Mouse (Mus musculus): ENCODE measurements at regions not wholly inside any gene's neighbourhood (a gene's known extent, or its start where the extent isn't known, plus 50 kb on each side); places are given as distances from the start of the nearest gene placed in this dataset.
"Not testable (repeated sequence)": the region's sequence is repeated elsewhere in the genome, so short reads cannot be mapped to it uniquely, and the experiment has no call there.

DNA sequence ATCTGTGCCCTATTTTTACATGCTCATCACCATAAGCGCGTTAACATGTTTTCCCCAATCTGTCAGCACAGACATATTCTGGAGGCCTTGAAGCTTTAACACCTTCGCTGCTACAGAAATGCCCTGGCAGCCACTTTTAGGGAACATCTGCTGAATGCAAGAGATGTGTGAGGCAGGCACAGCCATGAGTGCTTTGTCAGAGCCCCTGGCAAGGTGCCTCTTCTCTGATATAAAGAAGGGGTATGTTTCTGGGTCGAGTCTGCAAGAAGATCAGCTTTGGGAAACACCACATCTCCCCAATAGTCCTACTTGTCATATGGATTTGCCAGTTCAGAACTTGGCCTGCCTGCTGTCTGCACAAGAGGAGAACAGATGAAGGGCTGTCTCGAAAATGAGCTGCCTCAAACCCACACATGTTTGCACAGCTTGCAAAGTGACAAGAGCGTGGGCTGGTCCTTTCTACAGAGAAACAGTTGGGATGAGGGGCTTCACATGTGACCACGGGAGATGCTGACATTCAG lies 1263.3 kb upstream of the Klhl29 start:
- DNase-seq (ENCODE audit: low spot score) (peak; percentile 96), ATAC-seq (peak; percentile 95)
- H3K36me3 ChIP-seq (ENCODE audit: control insufficient read depth, insufficient read depth, low read length): no peaks in the 10 kb centered on the region
- H3K4me2 ChIP-seq (ENCODE audit: low read length): no peak overlapping the region
- H3K27ac ChIP-seq (ENCODE audit: low read depth, low read length): peak overlapping the region; percentile 78
- no peak overlapping the region for H3K9ac ChIP-seq (ENCODE audit: low read length)
- no peak overlapping the region for H3K4me3 ChIP-seq (ENCODE audit: low read depth, low read length)
- WGBS: 57% methylated on average over 7 of the region's 7 CpGs
- no peaks in the 10 kb centered on the region for H3K27me3 ChIP-seq (replicated peaks; ENCODE audit: control insufficient read depth, insufficient read depth, low read length)
- no peaks in the 10 kb centered on the region for H3K9me3 ChIP-seq (replicated peaks; ENCODE audit: control insufficient read depth, low read length)
- no peaks in the 10 kb centered on the region for H3K4me1 ChIP-seq (ENCODE audit: control insufficient read depth, insufficient read depth, low read length)

GRCm38 (mm10) chr12:6637771-6638305 lies 1262.4 kb upstream of the Klhl29 start:
- Histone ChIP-seq H3K4me3 (ENCODE audit: low read depth, low read length) (no peak overlapping the region), H3K4me2 (ENCODE audit: low read length) (no peak overlapping the region), H3K4me1 (ENCODE audit: control insufficient read depth, insufficient read depth, low read length) (no peaks in the 10 kb centered on the region), H3K27me3 (replicated peaks; ENCODE audit: control insufficient read depth, insufficient read depth, low read length) (no peaks in the 10 kb centered on the region), H3K36me3 (ENCODE audit: control insufficient read depth, insufficient read depth, low read length) (no peaks in the 10 kb centered on the region), H3K9me3 (replicated peaks; ENCODE audit: control insufficient read depth, low read length) (no peaks in the 10 kb centered on the region), H3K27ac (ENCODE audit: low read depth, low read length) (peak overlapping the region; percentile 4; the same call in 1 of the 2 replicates), H3K9ac (ENCODE audit: low read length) (no peak overlapping the region)
- 47% methylated on average over 4 of the region's 4 CpGs for WGBS
- peak; percentile 74 for DNase-seq (ENCODE audit: low spot score)
- ATAC-seq: 0 out of 2 replicates have a peak, but pooled peaks have one; percentile 40

- DNase-seq (ENCODE audit: low spot score) (peak; percentile 84), ATAC-seq (peak; percentile 87)
- no peaks in the 10 kb centered on the region for H3K27me3 ChIP-seq (replicated peaks; ENCODE audit: control insufficient read depth, insufficient read depth, low read length)
- no peak overlapping the region for H3K9ac ChIP-seq (ENCODE audit: low read length)
- H3K9me3 ChIP-seq (replicated peaks; ENCODE audit: control insufficient read depth, low read length): no peaks in the 10 kb centered on the region
- H3K4me2 ChIP-seq (ENCODE audit: low read length): no peak overlapping the region
- no peaks in the 10 kb centered on the region for H3K36me3 ChIP-seq (ENCODE audit: control insufficient read depth, insufficient read depth, low read length)
- WGBS: 3% methylated on average over 1 of the region's 1 CpGs
- H3K4me3 ChIP-seq (ENCODE audit: low read depth, low read length): no peak overlapping the region
- 0 out of 2 replicates have a peak overlapping the region, but pooled peaks have one; percentile 9 for H3K27ac ChIP-seq (ENCODE audit: low read depth, low read length)
- H3K4me1 ChIP-seq (ENCODE audit: control insufficient read depth, insufficient read depth, low read length): peaks cover 14% of the 10 kb centered on the region; the same call in 1 of the 2 replicates
Observed at GRCm38 (mm10) chr12:6622575-6623146, 1247.2 kb upstream of the Klhl29 start.

DNA sequence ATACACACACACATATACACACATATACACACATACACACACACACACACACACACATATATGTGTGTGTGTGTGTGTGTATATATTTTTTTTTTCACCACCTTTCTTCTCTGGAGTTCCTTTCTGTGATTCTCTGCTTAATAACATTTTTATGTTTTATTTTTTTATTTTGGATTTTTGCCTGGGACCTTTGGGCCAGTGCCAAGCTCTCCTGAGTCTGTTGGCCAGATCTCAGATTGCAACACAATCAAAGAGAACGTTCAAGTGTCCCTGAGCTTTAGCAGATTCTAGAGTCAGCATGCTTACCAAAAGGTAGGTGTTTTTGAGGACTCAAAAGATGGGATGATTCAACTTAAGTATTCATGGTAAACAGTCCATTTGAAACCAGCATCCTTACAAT lies 1225.6 kb upstream of the Klhl29 start:
- H3K27me3 ChIP-seq (replicated peaks; ENCODE audit: control insufficient read depth, insufficient read depth, low read length): no peaks in the 10 kb centered on the region
- H3K4me3 ChIP-seq (ENCODE audit: low read depth, low read length): no peak overlapping the region
- DNase-seq (ENCODE audit: low spot score): no peak
- no peaks in the 10 kb centered on the region for H3K9me3 ChIP-seq (replicated peaks; ENCODE audit: control insufficient read depth, low read length)
- no peak for ATAC-seq
- no peak overlapping the region for H3K4me2 ChIP-seq (ENCODE audit: low read length)
- H3K27ac ChIP-seq (ENCODE audit: low read depth, low read length): no peak overlapping the region
- 48% methylated on average over 1 of the region's 1 CpGs for WGBS
- no peaks in the 10 kb centered on the region for H3K36me3 ChIP-seq (ENCODE audit: control insufficient read depth, insufficient read depth, low read length)
- no peaks in the 10 kb centered on the region for H3K4me1 ChIP-seq (ENCODE audit: control insufficient read depth, insufficient read depth, low read length)
- no peak overlapping the region for H3K9ac ChIP-seq (ENCODE audit: low read length)

- not testable (repeated sequence) for H3K27me3 ChIP-seq (replicated peaks; ENCODE audit: control insufficient read depth, insufficient read depth, low read length); H3K9ac ChIP-seq (ENCODE audit: low read length); H3K36me3 ChIP-seq (ENCODE audit: control insufficient read depth, insufficient read depth, low read length); H3K4me3 ChIP-seq (ENCODE audit: low read depth, low read length); H3K27ac ChIP-seq (ENCODE audit: low read depth, low read length); ATAC-seq; H3K9me3 ChIP-seq (replicated peaks; ENCODE audit: control insufficient read depth, low read length); H3K4me2 ChIP-seq (ENCODE audit: low read length); H3K4me1 ChIP-seq (ENCODE audit: control insufficient read depth, insufficient read depth, low read length); DNase-seq (ENCODE audit: low spot score)
- 34% methylated on average over 3 of the region's 3 CpGs for WGBS
Observed at GRCm38 (mm10) chr12:6595484-6595883, 1220.0 kb upstream of the Klhl29 start.

- DNase-seq (ENCODE audit: low spot score): no peak
- no peak for ATAC-seq
- H3K4me1 ChIP-seq (ENCODE audit: control insufficient read depth, insufficient read depth, low read length): peaks cover 3% of the 10 kb centered on the region; the same call in 1 of the 2 replicates
- no peak overlapping the region for H3K4me2 ChIP-seq (ENCODE audit: low read length)
- H3K27me3 ChIP-seq (replicated peaks; ENCODE audit: control insufficient read depth, insufficient read depth, low read length): no peaks in the 10 kb centered on the region
- H3K4me3 ChIP-seq (ENCODE audit: low read depth, low read length): no peak overlapping the region
- no peak overlapping the region for H3K9ac ChIP-seq (ENCODE audit: low read length)
- no peaks in the 10 kb centered on the region for H3K36me3 ChIP-seq (ENCODE audit: control insufficient read depth, insufficient read depth, low read length)
- no peaks in the 10 kb centered on the region for H3K9me3 ChIP-seq (replicated peaks; ENCODE audit: control insufficient read depth, low read length)
- WGBS: 75% methylated on average over 2 of the region's 2 CpGs
- no peak overlapping the region for H3K27ac ChIP-seq (ENCODE audit: low read depth, low read length)
Observed at GRCm38 (mm10) chr12:6590231-6590630, 1214.7 kb upstream of the Klhl29 start.

GRCm38 (mm10) chr12:6588031-6588701 lies 1212.7 kb upstream of the Klhl29 start:
- Histone ChIP-seq H3K9ac (ENCODE audit: low read length) (no peak overlapping the region), H3K4me3 (ENCODE audit: low read depth, low read length) (no peak overlapping the region), H3K36me3 (ENCODE audit: control insufficient read depth, insufficient read depth, low read length) (no peaks in the 10 kb centered on the region), H3K9me3 (replicated peaks; ENCODE audit: control insufficient read depth, low read length) (no peaks in the 10 kb centered on the region), H3K27me3 (replicated peaks; ENCODE audit: control insufficient read depth, insufficient read depth, low read length) (no peaks in the 10 kb centered on the region), H3K27ac (ENCODE audit: low read depth, low read length) (peak overlapping the region; percentile 34; the same call in 1 of the 2 replicates), H3K4me1 (ENCODE audit: control insufficient read depth, insufficient read depth, low read length) (peaks cover 3% of the 10 kb centered on the region; the same call in 1 of the 2 replicates), H3K4me2 (ENCODE audit: low read length) (no peak overlapping the region)
- ATAC-seq (peak; percentile 77; the same call in 1 of the 2 replicates), DNase-seq (ENCODE audit: low spot score) (peak; percentile 58)
- WGBS: 12% methylated on average over 12 of the region's 12 CpGs

GRCm38 (mm10) chr12:6580195-6580594 lies 1204.7 kb upstream of the Klhl29 start:
- Histone ChIP-seq H3K9me3 (replicated peaks; ENCODE audit: control insufficient read depth, low read length) (no peaks in the 10 kb centered on the region), H3K9ac (ENCODE audit: low read length) (no peak overlapping the region), H3K27me3 (replicated peaks; ENCODE audit: control insufficient read depth, insufficient read depth, low read length) (no peaks in the 10 kb centered on the region), H3K4me2 (ENCODE audit: low read length) (no peak overlapping the region), H3K4me3 (ENCODE audit: low read depth, low read length) (no peak overlapping the region), H3K4me1 (ENCODE audit: control insufficient read depth, insufficient read depth, low read length) (no peaks in the 10 kb centered on the region), H3K27ac (ENCODE audit: low read depth, low read length) (no peak overlapping the region), H3K36me3 (ENCODE audit: control insufficient read depth, insufficient read depth, low read length) (no peaks in the 10 kb centered on the region)
- DNase-seq (ENCODE audit: low spot score) (no peak), ATAC-seq (no peak)

GRCm38 (mm10) chr12:6576866-6577360 lies 1201.4 kb upstream of the Klhl29 start:
- Histone ChIP-seq H3K36me3 (ENCODE audit: control insufficient read depth, insufficient read depth, low read length) (no peaks in the 10 kb centered on the region), H3K27ac (ENCODE audit: low read depth, low read length) (no peak overlapping the region), H3K4me3 (ENCODE audit: low read depth, low read length) (no peak overlapping the region), H3K4me1 (ENCODE audit: control insufficient read depth, insufficient read depth, low read length) (no peaks in the 10 kb centered on the region), H3K9ac (ENCODE audit: low read length) (no peak overlapping the region), H3K4me2 (ENCODE audit: low read length) (no peak overlapping the region), H3K9me3 (replicated peaks; ENCODE audit: control insufficient read depth, low read length) (no peaks in the 10 kb centered on the region), H3K27me3 (replicated peaks; ENCODE audit: control insufficient read depth, insufficient read depth, low read length) (no peaks in the 10 kb centered on the region)
- DNase-seq (ENCODE audit: low spot score) (peak; percentile 33), ATAC-seq (no peak)
- WGBS: 69% methylated on average over 6 of the region's 6 CpGs
